Comparison of ENCODE assay signal across 8 mouse cellular contexts in the genomic region with DNA sequence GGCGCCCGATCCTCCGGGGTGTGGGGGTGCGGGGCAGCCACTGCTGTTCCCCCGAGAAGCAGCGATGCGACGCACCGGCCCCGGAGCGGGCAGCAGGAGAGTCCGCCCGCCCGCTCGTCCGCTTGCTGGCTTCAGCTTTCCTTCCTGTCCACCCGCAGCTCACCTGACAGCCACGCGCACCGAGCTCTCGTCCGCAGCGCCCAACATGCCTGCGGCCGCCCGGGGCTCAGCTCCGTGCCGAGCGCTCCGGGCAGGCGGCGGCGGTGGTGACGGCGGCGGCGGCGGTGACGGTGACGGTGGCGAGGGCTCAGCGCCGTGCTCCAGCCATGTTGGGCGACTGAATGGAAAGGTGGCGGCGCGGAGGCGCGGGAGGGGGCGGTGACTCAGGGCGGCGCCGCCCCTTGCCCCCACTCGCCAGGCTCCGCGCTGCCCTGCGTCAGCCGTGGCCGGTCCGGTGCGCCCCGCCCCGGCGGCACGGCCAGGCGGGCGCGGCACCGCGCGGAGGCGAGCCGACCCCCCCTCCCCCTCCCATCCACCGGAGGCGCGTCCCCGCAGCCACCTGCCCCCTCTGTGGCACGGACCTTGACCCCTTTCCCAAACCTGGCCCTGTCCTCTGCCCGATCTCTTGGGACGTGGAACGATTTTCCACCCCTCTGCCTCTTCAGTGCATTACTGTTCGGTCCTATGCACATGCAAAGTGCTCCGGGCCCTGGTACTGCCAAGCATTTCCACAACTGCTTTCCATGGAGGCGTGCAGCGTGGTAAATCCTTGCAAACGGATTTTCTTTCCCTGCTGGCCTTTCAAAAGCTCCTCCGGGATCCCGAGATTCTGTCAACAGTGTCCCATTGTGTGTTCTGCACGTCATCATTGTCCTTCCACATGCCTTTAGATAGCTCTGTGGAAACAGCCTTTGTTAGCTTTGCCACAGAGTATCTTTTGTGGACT. TPM values are rescaled to one million over a fixed set of nuclear protein-coding genes. Genes with fewer than 3 reads are reported as not detected.
DNase-seq lines count a peak whose midpoint lies in the region; ATAC-seq lines count a peak whose summit lies in the region.

Gene Kif21a (minus strand): TSS at position 453 of the 946 bp plus-strand sequence.

- H3K4me2 ChIP-seq in hindbrain, embryonic 16.5 days (ENCODE audit: low read length): peak within 1 kb of the TSS; percentile 75

- no peaks in the 10 kb centered on the region for H3K36me3 ChIP-seq in hindbrain, embryonic 16.5 days (ENCODE audit: control insufficient read depth, insufficient read depth, low read length)

- peaks cover 13% of the 10 kb centered on the region for H3K4me1 ChIP-seq in hindbrain, embryonic 16.5 days (ENCODE audit: control insufficient read depth, insufficient read depth, low read depth, low read length)

- peak; percentile 81 for ATAC-seq in common myeloid progenitor, adult 5-6 weeks (replicated peaks; ENCODE audit: low read depth, poor library complexity, severe bottlenecking)
- peak; percentile 95 for ATAC-seq in hindbrain, embryonic 16.5 days

- no peaks in the 10 kb centered on the region for H3K9me3 ChIP-seq in hindbrain, embryonic 16.5 days (ENCODE audit: control insufficient read depth, low read length)

- H3K27ac ChIP-seq in hindbrain, embryonic 16.5 days (ENCODE audit: low read depth, low read length): peak within 1 kb of the TSS; percentile 99

- under 1% methylated on average over 68 of the region's 89 CpGs for WGBS in hindbrain, embryonic 16.5 days

- peak within 1 kb of the TSS; percentile 98 for H3K9ac ChIP-seq in hindbrain, embryonic 16.5 days (ENCODE audit: low read depth, low read length)

- peak; percentile 88 for DNase-seq in adrenal gland, postnatal 14 days
- peak; percentile 70 for DNase-seq in gastrocnemius, postnatal 10 days
- DNase-seq in left cerebral cortex, adult 18-20 months (ENCODE audit: low spot score in 2 of 2): peak; percentile 74 to 86
- peak; percentile 74 for DNase-seq in lung, postnatal 14 days
- peak; percentile 93 for DNase-seq in retina, postnatal 1 day
- DNase-seq in B cell, adult 2 months: no peak

- H3K4me3 ChIP-seq in hindbrain, embryonic 16.5 days (ENCODE audit: low read length): peak within 1 kb of the TSS; percentile 96

- no peaks in the 10 kb centered on the region for H3K27me3 ChIP-seq in hindbrain, embryonic 16.5 days (replicated peaks; ENCODE audit: control insufficient read depth, insufficient read depth, low read length)

RNA-seq across cellular contexts. Expression of gene Kif21a, which starts in this region (rescaled TPM):
- total RNA-seq in adrenal gland, postnatal 14 days (2021): 19.5 and 21.6 TPM in 2 replicates
- total RNA-seq in common myeloid progenitor, adult 5-6 weeks (2017): 0.44 and 0.46 TPM in 2 replicates
- 1 to 10 TPM; 5.8 to 6.6 TPM for total RNA-seq in gastrocnemius, postnatal 10 days (2021)
- polyA plus RNA-seq in hindbrain, embryonic 16.5 days (2015; fragmentation: Nextera tagmentation; extraction: Ambion mirVana): 37.9 and 40.4 TPM in 2 replicates
- 100 to 1,000 TPM; 145 TPM for total RNA-seq in left cerebral cortex, adult 18-20 months (2021)

Comparison
In these comparisons a context has a peak if more than half of its experiments do, and no peak if none do; other contexts are left out.
1. Peak in ATAC-seq in common myeloid progenitor, adult 5-6 weeks; RNA of the gene not detected or under 1 TPM.
2. DNase-seq: peak in adrenal gland, postnatal 14 days (single experiment), gastrocnemius, postnatal 10 days (single experiment), left cerebral cortex, adult 18-20 months (2 of 2), lung, postnatal 14 days (single experiment) and retina, postnatal 1 day (single experiment); none in B cell, adult 2 months (0 of 2).